Mouse (Mus musculus) lung, postnatal 0 days (tissue): ENCODE data around the gene Ankrd23.

Source experiments
- CTCF ChIP-seq: IDR thresholded peaks from 2 replicates; pipeline ENCODE4 v1.5.1; 2016; ENCODE audit warnings: antibody characterized with exemption, mild to moderate bottlenecking
- EP300 ChIP-seq: IDR thresholded peaks from 2 replicates; pipeline ENCODE4 v1.6.1; 2016; ENCODE audit warnings: antibody characterized with exemption, mild to moderate bottlenecking, control low read depth

DNA sequence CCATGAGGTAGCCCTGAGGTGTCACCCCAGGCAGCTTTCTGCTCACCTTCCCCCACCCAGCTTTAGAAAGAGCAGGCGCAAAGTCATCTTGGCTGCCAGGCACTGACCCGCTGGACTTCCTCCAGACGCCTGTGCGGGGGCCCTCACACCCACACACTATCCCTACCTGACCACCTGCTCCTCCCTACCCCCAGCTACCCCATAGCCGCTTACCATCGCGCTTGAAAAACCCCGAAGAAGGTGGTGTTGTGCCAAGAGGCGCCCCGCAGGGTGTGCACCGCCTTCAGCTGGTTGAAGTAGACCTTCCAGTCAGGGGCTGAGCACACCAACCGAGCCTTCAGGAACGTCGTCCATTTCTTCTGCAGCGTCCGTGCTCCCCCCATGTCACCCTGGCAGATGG is 15.8 kb upstream of the Ankrd23 start:
- no peak for TF ChIP-seq CTCF
- no peak for TF ChIP-seq EP300
